Mouse (Mus musculus) heart, adult 10 weeks (tissue): ENCODE results near the gene Txndc5. TPM values are rescaled to one million over a fixed set of nuclear protein-coding genes. Genes with fewer than 3 reads are reported as not detected.

ENCODE experiments used
- polyA plus RNA-seq: library from polyadenylated mRNA; stranded (reverse); fragments of 350-450 nt; fragmentation: Illumina TruSeq; extraction: RNeasy Lipid Tissue Mini Kit (QIAGEN cat#74804); gene quantifications from one replicate; pipeline ENCODE4 v1.2.3, GENCODE M21; 2014; ENCODE audit warnings: low read depth, low replicate concordance

Txndc5 gene
- 41.4 TPM for polyA plus RNA-seq

DNA sequence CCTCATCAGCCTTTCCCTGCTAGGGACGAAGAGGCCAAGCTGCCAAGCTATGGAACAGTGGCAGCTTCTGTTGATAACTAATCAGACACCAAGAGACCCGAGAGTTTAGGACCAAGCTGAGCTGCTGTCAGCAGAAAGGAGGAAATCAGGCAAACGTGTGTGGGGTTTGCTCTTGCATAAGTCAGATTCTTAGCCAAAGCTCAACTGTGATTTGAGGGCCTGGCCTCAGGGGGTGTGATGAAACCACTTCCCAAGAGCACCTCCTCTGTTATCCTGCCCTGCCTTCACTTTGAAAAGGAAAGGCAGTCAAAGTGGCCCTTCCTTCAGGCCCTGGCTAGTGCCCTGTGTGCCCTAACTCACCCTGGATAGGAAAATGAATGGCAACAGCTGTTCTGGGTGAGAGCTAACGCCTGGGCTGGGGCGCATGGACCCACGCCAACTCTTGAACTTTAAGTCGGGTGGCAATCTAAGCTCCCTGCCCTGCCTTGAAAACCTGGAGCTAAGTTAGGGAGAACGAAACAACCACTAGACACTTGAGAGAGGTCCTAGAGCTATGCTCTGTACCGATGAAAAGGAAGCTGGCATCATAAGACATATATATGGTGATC, at the start of gene Txndc5:
Gene Txndc5 (minus strand): TSS at position 138 of the 608 bp plus-strand sequence.

Other genes with a start within 250 kb of the Txndc5 start
- 17.4 TPM for gene Bmp6, start 183.7 kb downstream of the Txndc5 start, polyA plus RNA-seq
- gene Bloc1s5, start 106.3 kb upstream of the Txndc5 start, polyA plus RNA-seq = 8.8 TPM
- gene Eef1e1, start 130.2 kb upstream of the Txndc5 start, polyA plus RNA-seq = 8.3 TPM